ENCODE assay signal across 8 mouse cellular contexts in genomic region chr4:108070286-108070685, GRCm38 (mm10). TPM values are rescaled to one million over a fixed set of nuclear protein-coding genes. Genes with fewer than 3 reads are reported as not detected.
DNase-seq lines count a peak whose midpoint lies in the region; ATAC-seq and TF ChIP-seq lines count a peak whose summit lies in the region.

No protein-coding gene starts in this region.

- H3K27ac ChIP-seq in heart, embryonic 10.5 days, result peak overlapping the region; percentile 79
- no peak overlapping the region for H3K27ac ChIP-seq in forebrain, embryonic 13.5 days
- no peak overlapping the region for H3K27ac ChIP-seq in liver, embryonic 14.5 days

- peak overlapping the region; percentile 69 for H3K4me3 ChIP-seq in heart, embryonic 10.5 days
- peak overlapping the region; percentile 50 for H3K4me3 ChIP-seq in C2C12 (ENCODE audit: insufficient read depth, poor library complexity, severe bottlenecking)
- H3K4me3 ChIP-seq in forebrain, embryonic 13.5 days, result peak overlapping the region; percentile 52
- H3K4me3 ChIP-seq in liver, embryonic 14.5 days (ENCODE audit: insufficient read depth in 1 of 2, low read depth in 2 of 2, low read length in 2 of 2), result peak overlapping the region; percentile 67 to 97

- no peak for TF ChIP-seq CTCF in C2C12 (IDR thresholded peaks at IDR 0.05; ENCODE audit: control insufficient read depth, insufficient read depth, insufficient read length)
- TF ChIP-seq CTCF in liver, embryonic 14.5 days (IDR thresholded peaks at IDR 0.05; ENCODE audit: low read depth), result no peak

- peaks cover 25% of the 10 kb centered on the region for H3K36me3 ChIP-seq in heart, embryonic 10.5 days
- H3K36me3 ChIP-seq in C2C12 (ENCODE audit: control insufficient read depth, insufficient read depth), result peaks cover 16% of the 10 kb centered on the region
- peaks cover 23% of the 10 kb centered on the region for H3K36me3 ChIP-seq in forebrain, embryonic 13.5 days (ENCODE audit: poor library complexity, severe bottlenecking)
- H3K36me3 ChIP-seq in liver, embryonic 14.5 days (replicated peaks; ENCODE audit: control insufficient read depth, insufficient read depth, low read depth), result no peaks in the 10 kb centered on the region

- TF ChIP-seq EP300 in liver, embryonic 14.5 days (IDR thresholded peaks at IDR 0.05; ENCODE audit: low read depth), result no peak

- intact Hi-C loops in heart, postnatal 14 days (cut with DNase I), result no loop called here

- H3K9me3 ChIP-seq in heart, embryonic 10.5 days, result no peaks in the 10 kb centered on the region
- H3K9me3 ChIP-seq in forebrain, embryonic 13.5 days (replicated peaks), result no peaks in the 10 kb centered on the region
- H3K9me3 ChIP-seq in liver, embryonic 14.5 days (ENCODE audit: control insufficient read depth, low read length), result no peaks in the 10 kb centered on the region

- H3K4me2 ChIP-seq in forebrain, embryonic 13.5 days, result peak overlapping the region; percentile 93
- peak overlapping the region; percentile 56 for H3K4me2 ChIP-seq in liver, embryonic 14.5 days (ENCODE audit: low read depth)

- peaks cover 9% of the 10 kb centered on the region for H3K79me2 ChIP-seq in C2C12 (ENCODE audit: control insufficient read depth, insufficient read depth)

- WGBS in heart, embryonic 10.5 days, result 61% methylated on average over 4 of the region's 4 CpGs
- 69% methylated on average over 4 of the region's 4 CpGs for WGBS in forebrain, embryonic 13.5 days
- 43% methylated on average over 4 of the region's 4 CpGs for WGBS in liver, embryonic 14.5 days (ENCODE audit: insufficient replicate concordance)

- ATAC-seq in forebrain, embryonic 13.5 days, result no peak
- ATAC-seq in liver, embryonic 14.5 days (ENCODE audit: insufficient read depth), result no peak

- no peaks in the 10 kb centered on the region for H3K27me3 ChIP-seq in heart, embryonic 10.5 days (ENCODE audit: insufficient read depth, poor library complexity, severe bottlenecking)
- no peaks in the 10 kb centered on the region for H3K27me3 ChIP-seq in C2C12 (ENCODE audit: control insufficient read depth, insufficient read depth, insufficient read length)
- H3K27me3 ChIP-seq in forebrain, embryonic 13.5 days, result no peaks in the 10 kb centered on the region
- no peaks in the 10 kb centered on the region for H3K27me3 ChIP-seq in liver, embryonic 14.5 days (ENCODE audit: control insufficient read depth, insufficient read depth, low read length)

- peak overlapping the region; percentile 60 for H3ac ChIP-seq in C2C12 (ENCODE audit: control insufficient read depth, insufficient read length, low read depth)

- peaks cover 3% of the 10 kb centered on the region for H3K79me3 ChIP-seq in C2C12 (ENCODE audit: low read depth)

- H3K9ac ChIP-seq in forebrain, embryonic 13.5 days, result peak overlapping the region; percentile 70
- peak overlapping the region; percentile 49 for H3K9ac ChIP-seq in liver, embryonic 14.5 days (replicated peaks)

- DNase-seq in heart, embryonic 10.5 days (ENCODE audit: low spot score), result no peak
- no peak for DNase-seq in heart, postnatal 14 days
- no peak for DNase-seq in liver, embryonic 14.5 days (ENCODE audit: low read depth in 3 of 3, low spot score in 3 of 3)
- DNase-seq in adrenal gland, adult 18-20 months (ENCODE audit: low spot score in 2 of 2), result no peak
- DNase-seq in right cerebral cortex, adult 2 months (ENCODE audit: low spot score in 2 of 2), result no peak
- no peak for DNase-seq in spleen, postnatal 10 days (ENCODE audit: low spot score in 2 of 2)

- H3K4me1 ChIP-seq in heart, embryonic 10.5 days, result peaks cover 13% of the 10 kb centered on the region
- peaks cover 17% of the 10 kb centered on the region for H3K4me1 ChIP-seq in forebrain, embryonic 13.5 days
- peaks cover 3 to 11% of the 10 kb centered on the region in 2 experiments; a peak in 3 of 4 replicates for H3K4me1 ChIP-seq in liver, embryonic 14.5 days (replicated peaks; ENCODE audit: control insufficient read depth in 2 of 2, insufficient read depth in 2 of 2, low read length in 1 of 2)

TF ChIP-seq in C2C12, 6 proteins besides CTCF, POLR2A, EP300 and RAD21:
- TF ChIP-seq FOSL1 (IDR thresholded peaks at IDR 0.05; ENCODE audit: insufficient read depth, low read length, poor library complexity, severe bottlenecking) (no peak), MAX (IDR thresholded peaks at IDR 0.05) (no peak), CEBPB (IDR thresholded peaks at IDR 0.05; ENCODE audit: low read depth) (no peak), MYOG (IDR thresholded peaks at IDR 0.05; ENCODE audit: control insufficient read depth, extremely low read depth, insufficient read length) (no peak), USF1 (IDR thresholded peaks at IDR 0.05; ENCODE audit: low read depth) (no peak), MYOD1 (IDR thresholded peaks at IDR 0.05; ENCODE audit: control insufficient read depth, insufficient read length, low read depth) (no peak)
TF ChIP-seq in C2C12: peak in this region for 0.

RNA-seq across cellular contexts. Expression of gene Podn, which starts 26.0 kb away (rescaled TPM):
- 0.21 and 0.48 TPM in 2 replicates for polyA plus RNA-seq in heart, embryonic 10.5 days (2016; fragmentation: Nextera tagmentation; extraction: Ambion mirVana)
- 10 to 100 TPM; 16.0 to 31.0 TPM for total RNA-seq in heart, postnatal 14 days (2021)
- polyA plus RNA-seq in C2C12 (2012; fragmentation: generic; extraction: Trizol), result 0.02 TPM
- polyA plus RNA-seq in forebrain, embryonic 13.5 days (2015; fragmentation: Nextera tagmentation; extraction: Ambion mirVana), result 0.15 and 0.27 TPM in 2 replicates
- polyA plus RNA-seq in liver, embryonic 14.5 days (2012; rRNA removed), result 0.66 and 0.69 TPM in 2 replicates
- 0.18 and 0.25 TPM in 2 replicates for polyA plus RNA-seq in liver, embryonic 14.5 days (2014; fragmentation: Nextera tagmentation; extraction: Ambion mirVana)
- 10 to 100 TPM in 1 of 2 experiments, 1 to 10 TPM in 1; 7.1 to 15.1 TPM for total RNA-seq in adrenal gland, adult 18-20 months (2021)
